Mouse (Mus musculus) right cerebral cortex, postnatal 4 days (tissue): ENCODE results near the gene Gm49322.
A peak's percentile ranks its signal among the peaks of the same experiment; 100 is the strongest.
"Not testable (repeated sequence)": the region's sequence is repeated elsewhere in the genome, so short reads cannot be mapped to it uniquely, and the experiment has no call there.

Source experiments
- DNase-seq: peaks from one replicate; pipeline ENCODE4 v3.0.0-alpha.2; 2022

The Gm49322 gene

DNA sequence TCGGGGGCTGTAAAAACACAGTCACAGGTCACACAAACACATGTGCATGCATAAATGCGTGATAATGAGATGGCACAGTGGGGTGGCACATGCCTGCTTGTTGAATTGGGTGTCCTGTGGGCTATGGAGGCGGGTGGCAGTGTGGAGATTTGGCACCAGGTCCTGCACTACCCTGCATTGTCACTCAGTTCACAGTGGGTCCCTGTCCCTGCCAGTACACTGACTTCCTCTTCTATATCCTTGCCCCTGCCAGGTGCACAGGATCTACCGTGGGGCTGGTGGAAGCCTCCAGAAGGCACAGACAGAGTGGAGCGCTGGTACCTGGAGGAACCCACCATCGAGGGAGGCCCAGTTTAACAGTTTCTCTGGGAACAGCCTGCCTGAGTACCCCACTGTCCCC is 8.5 kb downstream of the Gm49322 start:
- DNase-seq, result no peak

DNA sequence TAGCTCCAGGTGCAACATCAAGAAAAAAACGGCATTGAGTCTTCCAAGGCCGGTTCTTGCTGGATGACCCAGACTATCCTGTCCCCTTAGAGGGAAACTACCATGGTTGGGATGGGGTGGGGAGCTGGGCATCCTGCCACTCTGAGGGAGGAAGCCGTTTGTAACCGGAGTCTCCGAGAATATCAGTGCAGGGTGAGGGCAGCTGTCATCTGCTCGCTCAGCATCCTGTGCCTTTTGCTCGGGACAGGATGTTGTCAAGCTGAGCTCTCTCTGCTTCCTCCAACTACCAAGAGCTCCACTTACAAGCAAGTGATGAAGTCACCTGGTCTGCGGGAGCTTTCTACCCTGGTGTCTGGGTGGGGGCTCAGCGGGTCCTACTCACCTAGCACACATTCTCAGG is 12.4 kb downstream of the Gm49322 start:
- no peak for DNase-seq

GRCm38 (mm10) chr10:80619465-80620244 is 13.8 kb downstream of the Gm49322 start:
- DNase-seq, result no peak

- DNase-seq, result no peak
Observed at GRCm38 (mm10) chr10:80620365-80620764, 14.5 kb downstream of the Gm49322 start.

DNA sequence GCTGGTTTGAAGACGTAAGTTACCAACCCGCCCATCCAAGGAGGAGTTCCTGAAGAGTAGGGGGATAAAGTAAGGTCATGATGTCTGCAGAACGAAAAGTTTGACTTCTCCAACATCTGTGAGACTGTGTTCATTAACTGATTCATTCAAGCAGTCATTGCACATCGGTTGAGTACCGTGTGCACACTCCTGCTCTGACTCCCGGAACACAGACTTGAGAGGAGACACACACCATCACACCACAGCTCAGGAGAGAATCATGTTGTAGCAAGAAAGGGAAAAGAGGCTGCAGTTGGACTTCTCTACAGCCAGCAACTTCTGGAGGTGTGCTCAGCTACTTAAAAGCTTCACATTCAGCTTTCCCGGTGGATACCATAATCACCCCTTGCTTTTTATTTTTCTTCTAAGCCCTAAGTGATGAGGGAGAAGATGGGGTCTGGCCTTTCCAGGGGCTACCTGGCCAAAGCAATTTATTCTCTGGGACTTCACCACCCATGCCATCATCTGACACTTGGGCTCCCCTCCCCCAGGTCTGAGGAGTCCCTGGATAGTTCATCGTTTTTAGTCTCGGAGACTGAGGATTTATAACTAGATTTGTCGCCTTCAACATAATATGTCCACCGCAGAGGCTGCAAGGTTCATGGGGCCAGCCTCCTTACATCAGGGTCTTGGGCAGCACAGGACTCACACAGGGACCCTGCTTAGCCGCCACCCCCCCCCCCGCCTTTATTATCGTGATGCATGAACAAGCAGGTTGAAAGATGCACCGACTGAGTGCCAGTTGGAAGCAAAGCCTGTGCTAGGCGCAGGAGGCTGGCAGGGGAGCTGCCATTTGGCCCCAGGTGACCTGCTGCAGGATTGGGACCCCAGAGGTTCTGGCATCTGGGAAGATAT is 15.2 kb downstream of the Gm49322 start:
- peak; percentile 32 for DNase-seq

GRCm38 (mm10) chr10:80621690-80621939 is 15.8 kb downstream of the Gm49322 start:
- no peak for DNase-seq

DNA sequence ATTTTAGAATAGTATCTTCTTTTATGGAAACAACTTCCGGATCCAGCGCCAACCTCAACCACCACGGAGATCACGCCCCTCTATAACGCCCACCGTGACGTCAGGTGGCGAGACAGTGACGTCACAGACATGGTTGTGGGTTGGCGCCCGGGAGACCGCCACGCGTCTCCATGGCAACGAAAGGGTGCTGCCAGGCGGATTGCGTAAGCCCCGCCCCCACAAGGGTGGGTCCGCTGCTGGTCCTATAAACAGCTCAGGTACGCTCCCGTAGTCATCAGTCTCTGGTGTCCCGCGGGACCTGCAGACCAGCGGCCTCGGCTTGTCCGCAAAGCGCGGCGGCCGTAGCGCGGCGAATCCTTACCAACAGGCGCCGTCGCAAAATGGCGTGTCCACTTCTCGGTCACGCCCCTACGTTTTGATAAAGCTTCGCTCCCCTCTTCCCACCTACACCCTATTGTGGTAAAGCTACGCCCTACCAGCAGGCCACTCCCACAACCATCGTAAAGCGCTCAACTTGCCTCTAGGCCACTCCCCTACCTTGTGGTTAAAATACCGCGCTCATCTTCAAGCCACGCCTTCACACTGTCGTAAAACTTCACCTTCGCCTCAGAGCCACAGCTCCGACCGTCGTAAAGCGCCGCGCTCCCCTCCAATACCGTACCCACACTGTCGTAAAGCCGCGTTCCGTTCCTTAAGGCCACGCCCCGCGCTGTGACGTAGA is 16.3 kb downstream of the Gm49322 start:
- peak; percentile 98 for DNase-seq

GRCm38 (mm10) chr10:80622661-80623456 is 17.0 kb downstream of the Gm49322 start, which contains the start of gene Csnk1g2:
Gene Csnk1g2 (plus strand): TSS chr10:80622838.
- peak; percentile 64 for DNase-seq

- DNase-seq, result no peak
Observed at GRCm38 (mm10) chr10:80623457-80624191, 17.8 kb downstream of the Gm49322 start.

DNA sequence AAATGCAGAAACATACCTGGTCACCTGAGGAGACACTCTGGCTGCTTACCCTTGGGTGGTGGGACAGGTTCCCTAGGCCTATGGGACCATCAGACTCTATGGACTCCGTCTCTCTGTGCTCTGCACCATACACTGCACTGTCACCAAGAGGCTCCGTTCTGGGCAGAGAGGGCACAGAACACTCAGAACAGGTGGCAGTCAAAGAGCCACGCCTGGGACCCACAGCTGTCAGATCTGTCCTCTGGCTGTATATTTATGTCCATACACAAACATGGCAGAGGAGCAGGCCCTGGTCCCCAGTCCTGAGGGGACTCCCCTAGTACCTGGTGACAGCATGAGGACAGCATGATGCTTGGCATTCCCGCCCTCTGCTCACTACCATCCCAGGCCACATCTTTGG is 19.9 kb downstream of the Gm49322 start:
- DNase-seq, result no peak

DNA sequence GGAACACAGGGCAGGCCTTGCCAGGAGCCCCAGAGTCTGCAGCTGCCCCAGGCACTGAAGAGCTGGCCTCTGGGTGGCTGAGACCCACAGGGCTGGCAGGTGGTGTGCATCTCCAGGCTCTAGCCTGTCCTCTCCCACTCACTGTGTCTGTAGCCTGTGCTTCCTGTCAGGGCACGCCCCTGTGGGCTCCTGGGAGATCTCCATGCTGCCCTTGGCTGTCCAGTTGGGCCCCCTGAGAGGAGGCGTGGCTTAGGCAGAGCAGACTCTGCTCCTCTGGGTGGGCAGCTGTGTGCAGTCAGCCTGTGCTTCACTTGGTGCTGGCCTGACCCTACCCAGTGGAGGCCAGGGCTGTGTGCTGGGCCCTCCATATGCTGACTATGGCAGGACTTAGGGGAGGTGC is 21.9 kb downstream of the Gm49322 start:
- DNase-seq, result no peak

DNA sequence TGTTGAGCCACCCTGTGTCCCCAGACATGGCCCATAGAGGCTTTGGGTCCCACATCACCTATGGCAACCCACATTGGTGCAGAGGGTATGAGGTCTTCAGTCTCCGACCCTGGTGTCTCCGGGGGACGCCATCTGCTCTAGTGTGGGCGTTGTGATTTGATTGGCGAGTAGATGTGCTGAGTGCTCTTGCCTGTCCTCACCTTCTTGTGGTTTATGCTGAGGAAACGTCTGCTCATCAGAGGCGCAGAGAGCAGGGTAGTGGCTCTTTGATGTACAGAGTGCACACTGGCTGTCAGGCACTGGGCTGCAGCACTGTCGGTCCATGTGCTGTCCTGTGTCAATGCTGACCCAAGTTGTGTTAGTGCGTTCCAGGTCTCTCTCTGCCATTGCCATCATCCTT is 23.1 kb downstream of the Gm49322 start:
- no peak for DNase-seq

- DNase-seq, result no peak
Observed at GRCm38 (mm10) chr10:80635345-80635744, 29.5 kb downstream of the Gm49322 start.

GRCm38 (mm10) chr10:80646936-80647335 is 41.1 kb downstream of the Gm49322 start:
- no peak for DNase-seq

GRCm38 (mm10) chr10:80649910-80650309 is 44.1 kb downstream of the Gm49322 start:
- not testable (repeated sequence) for DNase-seq

DNA sequence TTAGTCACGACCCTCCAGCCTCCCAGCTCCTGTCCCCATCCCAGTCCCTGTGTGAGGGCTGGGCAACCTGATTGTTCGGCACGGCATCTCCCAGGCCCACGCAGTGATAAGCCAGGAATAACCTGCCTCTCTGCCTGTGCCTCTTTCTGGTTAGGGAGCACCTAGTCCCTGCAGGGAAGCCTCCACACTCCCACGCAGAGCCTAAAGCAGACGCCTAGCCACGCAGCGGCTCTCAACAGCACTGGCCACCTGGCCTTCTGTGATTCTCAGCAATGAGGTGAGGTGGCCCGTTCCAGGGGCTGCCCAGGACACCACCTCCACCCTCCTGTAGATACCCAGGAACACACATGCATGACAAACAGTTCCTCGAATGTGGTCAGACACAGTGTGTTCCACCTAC is 44.6 kb downstream of the Gm49322 start:
- DNase-seq, result no peak

DNA sequence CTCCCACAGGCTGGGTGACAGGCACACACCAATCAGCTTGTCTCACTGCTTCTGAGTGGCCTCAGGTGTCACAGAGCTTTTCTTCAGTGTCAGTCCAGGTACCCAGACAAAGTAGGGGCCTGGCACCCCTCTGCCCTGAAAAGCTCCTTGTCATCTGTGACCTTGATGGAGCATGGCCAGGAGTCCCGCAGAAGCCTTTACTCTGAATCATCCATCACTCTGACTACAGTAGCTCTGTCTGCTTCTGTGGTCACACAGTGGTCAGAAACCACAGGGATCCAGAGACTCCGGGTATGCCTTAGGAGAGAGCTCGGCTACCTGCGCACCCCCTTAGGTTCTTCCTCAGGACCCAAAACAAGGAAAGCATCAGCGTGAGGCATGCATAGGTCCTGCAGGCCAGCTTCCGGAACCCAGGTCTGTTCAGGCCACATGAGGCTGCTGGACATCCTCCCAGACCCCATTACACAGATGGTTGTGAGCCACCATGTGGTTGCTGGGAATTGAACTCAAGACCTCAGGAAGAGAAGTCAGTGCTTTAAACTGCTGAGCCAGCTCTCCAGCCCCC is 47.4 kb downstream of the Gm49322 start:
- no peak for DNase-seq

- DNase-seq, result no peak
Observed at GRCm38 (mm10) chr10:80654866-80655265, 49.0 kb downstream of the Gm49322 start.

DNA sequence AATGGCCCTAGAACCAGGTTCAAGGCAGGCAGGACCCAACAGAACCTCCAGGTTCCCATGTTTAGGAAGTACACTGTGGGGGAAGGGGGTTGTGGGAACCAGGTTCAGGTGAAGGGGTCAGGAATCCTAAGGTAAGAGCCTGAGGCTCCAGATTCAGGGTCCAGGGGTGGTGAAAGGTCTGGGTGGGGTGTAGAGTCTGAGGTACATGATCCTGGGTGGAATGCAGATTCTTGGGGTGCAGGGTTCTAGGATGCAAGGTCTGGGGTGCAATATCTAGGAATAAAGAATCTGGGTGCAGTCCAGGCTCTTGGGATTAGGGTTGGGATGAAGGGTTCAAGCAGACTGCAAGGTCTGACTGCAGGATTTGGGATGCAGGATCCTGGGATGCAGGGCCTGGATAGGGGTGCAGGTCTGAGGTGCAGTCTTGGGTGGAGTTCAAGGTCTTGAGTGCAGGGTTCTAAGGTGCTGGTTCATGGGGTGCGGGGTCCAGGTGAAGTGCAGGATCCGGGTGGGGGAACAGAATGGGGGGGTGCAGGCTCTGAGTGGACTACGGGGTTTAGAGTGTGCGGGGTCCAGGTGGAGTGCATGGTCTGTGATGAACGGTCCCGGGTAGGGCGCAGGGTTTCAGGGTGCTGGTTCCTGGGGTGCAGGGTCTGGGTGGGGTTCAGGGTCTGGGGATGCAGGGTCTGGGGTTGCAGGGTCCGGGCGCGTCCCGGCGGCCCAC is 49.7 kb downstream of the Gm49322 start:
- DNase-seq, result no peak

DNA sequence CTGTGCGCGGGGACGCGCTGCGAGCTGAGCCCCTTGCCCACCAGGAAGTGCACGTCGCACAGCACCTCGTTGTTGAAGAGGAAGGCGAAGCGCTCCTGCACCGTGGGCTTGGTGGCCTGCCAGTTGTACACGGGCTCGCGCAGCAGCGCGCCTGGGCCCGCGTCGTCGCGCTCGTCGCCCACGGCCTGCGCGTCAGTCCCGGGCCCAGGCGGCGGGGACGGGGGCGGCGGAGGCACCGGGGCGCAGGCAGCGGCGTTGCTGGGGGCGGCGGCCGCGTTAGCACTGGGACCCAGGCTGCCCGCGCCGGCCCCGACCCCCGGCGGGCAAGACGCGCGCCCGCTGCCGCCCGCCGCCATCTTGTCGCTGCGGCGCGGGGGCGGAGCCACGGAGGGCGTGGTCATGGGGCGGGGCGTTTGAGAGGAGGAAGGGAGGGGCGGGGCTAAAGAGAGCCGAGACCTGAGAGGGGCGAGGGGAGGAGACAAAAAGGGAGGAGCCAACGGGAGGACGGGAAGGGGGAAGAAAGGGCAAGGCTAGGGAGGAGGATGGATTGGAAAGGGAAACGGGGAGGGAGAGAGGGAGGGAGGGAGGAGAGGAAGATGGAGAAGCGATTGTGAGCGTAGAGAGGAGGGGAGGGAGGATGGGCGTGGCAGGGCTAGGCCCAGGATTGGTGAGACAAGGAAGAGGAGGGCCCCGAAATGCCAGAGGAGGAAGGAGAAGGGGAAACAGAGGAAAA is 50.5 kb downstream of the Gm49322 start:
- DNase-seq, result peak; percentile 99
